Mouse (Mus musculus) cerebellum, postnatal 4 days (tissue): Measurements from ENCODE around the gene Stab2.

Experiments
- DNase-seq, 2 experiments: peaks; one replicate each; pipeline ENCODE4 v3.0.0; 2022; ENCODE audit warnings: low spot score in 2 of 2, mixed read lengths in 1 of 2

Gene Stab2

GRCm38 (mm10) chr10:86990666-86991065 lies 17.2 kb downstream of the Stab2 start:
- no peak for DNase-seq

- DNase-seq = no peak
Measured at GRCm38 (mm10) chr10:86989838-86990237, 18.0 kb downstream of the Stab2 start.

- peak in 1 of 2 experiments; percentile 22 for DNase-seq
Measured at GRCm38 (mm10) chr10:86976001-86976726, 31.7 kb downstream of the Stab2 start.

GRCm38 (mm10) chr10:86973276-86973675 lies 34.5 kb downstream of the Stab2 start:
- DNase-seq = no peak

GRCm38 (mm10) chr10:86972503-86972826 lies 35.4 kb downstream of the Stab2 start:
- no peak for DNase-seq

GRCm38 (mm10) chr10:86971680-86972502 lies 35.9 kb downstream of the Stab2 start:
- DNase-seq = peak; percentile 42 to 69

GRCm38 (mm10) chr10:86969346-86969745 lies 38.5 kb downstream of the Stab2 start:
- no peak for DNase-seq

GRCm38 (mm10) chr10:86961542-86962466 lies 46.0 kb downstream of the Stab2 start:
- DNase-seq = no peak

GRCm38 (mm10) chr10:86955299-86955698 lies 52.5 kb downstream of the Stab2 start:
- DNase-seq = no peak

GRCm38 (mm10) chr10:86952696-86953095 lies 55.1 kb downstream of the Stab2 start:
- no peak for DNase-seq

GRCm38 (mm10) chr10:86950806-86951205 lies 57.0 kb downstream of the Stab2 start:
- no peak for DNase-seq

GRCm38 (mm10) chr10:86949886-86950285 lies 57.9 kb downstream of the Stab2 start:
- no peak for DNase-seq

- DNase-seq = no peak
Measured at GRCm38 (mm10) chr10:86947541-86947940, 60.3 kb downstream of the Stab2 start.

- no peak for DNase-seq
Measured at GRCm38 (mm10) chr10:86940591-86940990, 67.2 kb downstream of the Stab2 start.

- DNase-seq = no peak
Measured at GRCm38 (mm10) chr10:86934376-86934775, 73.4 kb downstream of the Stab2 start.

- no peak for DNase-seq
Measured at GRCm38 (mm10) chr10:86933906-86934305, 73.9 kb downstream of the Stab2 start.

- no peak for DNase-seq
Measured at GRCm38 (mm10) chr10:86933180-86933695, 74.6 kb downstream of the Stab2 start.

GRCm38 (mm10) chr10:86923602-86924001 lies 84.2 kb downstream of the Stab2 start:
- no peak for DNase-seq

GRCm38 (mm10) chr10:86915595-86915994 lies 92.2 kb downstream of the Stab2 start:
- no peak for DNase-seq

- DNase-seq = no peak
Measured at GRCm38 (mm10) chr10:86908562-86908961, 99.3 kb downstream of the Stab2 start.

GRCm38 (mm10) chr10:86907043-86907442 lies 100.8 kb downstream of the Stab2 start:
- no peak for DNase-seq

GRCm38 (mm10) chr10:86895531-86895930 lies 112.3 kb downstream of the Stab2 start:
- DNase-seq = no peak
